Mouse (Mus musculus) 3T3-L1 (cell line): ENCODE measurements at regions not wholly inside any gene's neighbourhood (a gene's known extent, or its start where the extent isn't known, plus 50 kb on each side); places are given as distances from the start of the nearest gene placed in this dataset.
"Not testable (repeated sequence)": the region's sequence is repeated elsewhere in the genome, so short reads cannot be mapped to it uniquely, and the experiment has no call there.

Experiments
- DNase-seq: peaks from one replicate; pipeline ENCODE4 v3.0.0-alpha.2; 2015; ENCODE audit warnings: low read depth, low spot score

GRCm38 (mm10) chr6:22523582-22524234 is 167.7 kb upstream of the Fam3c start:
- no peak for DNase-seq

GRCm38 (mm10) chr6:22506871-22507270 is 150.8 kb upstream of the Fam3c start:
- no peak for DNase-seq

- DNase-seq, result no peak
Observed at GRCm38 (mm10) chr6:22497306-22497705, 141.3 kb upstream of the Fam3c start.

GRCm38 (mm10) chr6:22496471-22496870 is 140.4 kb upstream of the Fam3c start:
- no peak for DNase-seq

- peak; percentile 88 for DNase-seq
Observed at GRCm38 (mm10) chr6:22493632-22494260, 137.7 kb upstream of the Fam3c start.

- DNase-seq, result no peak
Observed at GRCm38 (mm10) chr6:22492896-22493295, 136.9 kb upstream of the Fam3c start.

- DNase-seq, result peak; percentile 14
Observed at GRCm38 (mm10) chr6:22490762-22491161, 134.7 kb upstream of the Fam3c start.

GRCm38 (mm10) chr6:22487467-22487866 is 131.4 kb upstream of the Fam3c start:
- DNase-seq, result no peak

GRCm38 (mm10) chr6:22485828-22486518 is 129.9 kb upstream of the Fam3c start:
- no peak for DNase-seq

- peak; percentile 42 for DNase-seq
Observed at GRCm38 (mm10) chr6:22482257-22482656, 126.2 kb upstream of the Fam3c start.

- peak; percentile 47 for DNase-seq
Observed at GRCm38 (mm10) chr6:22474604-22475003, 118.6 kb upstream of the Fam3c start.

GRCm38 (mm10) chr6:22474011-22474410 is 118.0 kb upstream of the Fam3c start:
- DNase-seq, result no peak

GRCm38 (mm10) chr6:22472400-22472799 is 116.4 kb upstream of the Fam3c start:
- DNase-seq, result not testable (repeated sequence)

- DNase-seq, result no peak
Observed at GRCm38 (mm10) chr6:22467334-22467993, 111.4 kb upstream of the Fam3c start.

- no peak for DNase-seq
Observed at GRCm38 (mm10) chr6:22465926-22466325, 109.9 kb upstream of the Fam3c start.

- DNase-seq, result no peak
Observed at GRCm38 (mm10) chr6:22459440-22460016, 103.5 kb upstream of the Fam3c start.

GRCm38 (mm10) chr6:22452203-22452602 is 96.2 kb upstream of the Fam3c start:
- no peak for DNase-seq

GRCm38 (mm10) chr6:22450501-22450900 is 94.5 kb upstream of the Fam3c start:
- DNase-seq, result no peak

GRCm38 (mm10) chr6:22448906-22449305 is 92.9 kb upstream of the Fam3c start:
- peak; percentile 66 for DNase-seq

GRCm38 (mm10) chr6:22447636-22448035 is 91.6 kb upstream of the Fam3c start:
- DNase-seq, result peak; percentile 65

GRCm38 (mm10) chr6:22446621-22447310 is 90.7 kb upstream of the Fam3c start:
- DNase-seq, result peak; percentile 63
